Mouse (Mus musculus) megakaryocyte, embryonic 14.5 days (primary cell): ENCODE results near the gene Nup88.

Source experiments
- FLI1 ChIP-seq: IDR thresholded peaks from 2 replicates; pipeline ENCODE4 v1.6.1; 2012; ENCODE audit warnings: low read length, inconsistent platforms, mixed read lengths
- GATA1 ChIP-seq: IDR thresholded peaks from 3 replicates; pipeline ENCODE4 v1.6.1; 2012; ENCODE audit warnings: mixed read lengths, low read length, inconsistent platforms, borderline replicate concordance

- TF ChIP-seq GATA1 (no peak), FLI1 (no peak)
These were observed 12.3 kb upstream of the Nup88 start for GRCm38 (mm10) chr11:70982030-70982429.
